Mouse (Mus musculus): Measurements from ENCODE around the gene Acap1.
A peak's percentile ranks its signal among the peaks of the same experiment; 100 is the strongest.
"Not testable (repeated sequence)": the region's sequence is repeated elsewhere in the genome, so short reads cannot be mapped to it uniquely, and the experiment has no call there.

The Acap1 gene

DNA sequence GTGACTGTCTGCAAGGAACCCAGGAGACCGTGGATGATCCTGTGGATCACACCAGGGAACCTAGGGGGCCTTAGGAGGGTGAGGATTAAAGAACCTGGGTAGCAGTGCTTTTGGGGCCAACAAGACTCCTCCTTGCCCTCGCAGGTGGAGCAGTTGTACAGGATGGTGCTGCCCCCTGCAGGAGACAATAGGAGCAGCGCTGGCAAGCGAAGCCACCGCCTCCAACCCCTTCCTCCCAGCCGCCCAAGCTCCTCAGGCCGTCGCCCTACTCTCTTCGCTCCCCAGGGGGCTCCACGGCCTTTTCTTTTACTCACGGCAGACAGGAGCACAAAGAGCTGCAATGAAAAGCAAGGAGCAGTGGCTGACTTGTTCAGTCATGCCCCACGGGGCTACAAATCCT, 18.5 kb downstream of the Acap1 start:
- DNase-seq (ENCODE audit: low spot score) = peak; percentile 93

GRCm38 (mm10) chr11:69876186-69876585, 19.2 kb downstream of the Acap1 start:
- DNase-seq (ENCODE audit: low spot score) = no peak

DNA sequence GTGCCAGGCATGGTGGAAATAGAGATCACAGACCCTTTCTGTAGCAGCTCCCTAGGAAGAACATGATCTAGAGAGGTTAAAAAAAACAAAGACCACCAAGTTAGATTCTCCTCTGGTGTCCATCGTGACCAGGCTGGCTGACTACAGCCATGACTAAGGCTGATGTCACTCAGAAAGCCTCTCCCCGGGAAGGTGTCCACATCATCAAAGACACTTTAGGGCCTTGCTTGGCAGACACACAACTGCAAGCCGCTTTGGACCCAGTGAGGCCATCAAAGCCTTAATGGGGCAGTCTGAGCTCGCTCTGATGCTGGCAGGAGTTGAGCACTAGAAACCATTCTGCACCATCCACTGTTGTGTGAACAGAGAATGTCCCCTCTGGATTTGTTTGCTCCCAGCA, 22.9 kb downstream of the Acap1 start:
- DNase-seq (ENCODE audit: low spot score) = no peak

GRCm38 (mm10) chr11:69871822-69872221, 23.5 kb downstream of the Acap1 start:
- DNase-seq (ENCODE audit: low spot score) = no peak

GRCm38 (mm10) chr11:69870289-69871069, 24.9 kb downstream of the Acap1 start:
- DNase-seq (ENCODE audit: low spot score) = no peak

- DNase-seq (ENCODE audit: low spot score) = no peak
Measured at GRCm38 (mm10) chr11:69867335-69867734, 28.0 kb downstream of the Acap1 start.

DNA sequence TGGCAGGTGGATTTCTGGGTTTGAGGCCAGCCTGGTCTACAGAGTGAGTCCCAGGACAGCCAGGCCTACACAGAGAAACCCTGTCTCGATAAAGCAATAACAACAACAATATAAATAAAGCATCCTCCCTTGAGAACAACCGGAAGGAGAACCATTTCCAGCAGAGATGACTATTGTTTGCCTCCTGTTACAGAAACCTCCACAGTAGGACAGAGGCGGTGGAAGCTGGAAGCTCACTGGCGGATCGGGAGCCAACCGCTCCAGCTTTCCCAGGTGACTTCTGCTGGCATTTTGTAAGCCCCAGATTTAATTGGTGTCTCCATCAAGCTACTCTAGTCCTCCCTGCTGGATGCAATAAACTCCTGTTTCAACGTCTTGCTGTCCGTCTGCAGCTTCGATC, 29.8 kb downstream of the Acap1 start:
- DNase-seq (ENCODE audit: low spot score) = no peak

DNA sequence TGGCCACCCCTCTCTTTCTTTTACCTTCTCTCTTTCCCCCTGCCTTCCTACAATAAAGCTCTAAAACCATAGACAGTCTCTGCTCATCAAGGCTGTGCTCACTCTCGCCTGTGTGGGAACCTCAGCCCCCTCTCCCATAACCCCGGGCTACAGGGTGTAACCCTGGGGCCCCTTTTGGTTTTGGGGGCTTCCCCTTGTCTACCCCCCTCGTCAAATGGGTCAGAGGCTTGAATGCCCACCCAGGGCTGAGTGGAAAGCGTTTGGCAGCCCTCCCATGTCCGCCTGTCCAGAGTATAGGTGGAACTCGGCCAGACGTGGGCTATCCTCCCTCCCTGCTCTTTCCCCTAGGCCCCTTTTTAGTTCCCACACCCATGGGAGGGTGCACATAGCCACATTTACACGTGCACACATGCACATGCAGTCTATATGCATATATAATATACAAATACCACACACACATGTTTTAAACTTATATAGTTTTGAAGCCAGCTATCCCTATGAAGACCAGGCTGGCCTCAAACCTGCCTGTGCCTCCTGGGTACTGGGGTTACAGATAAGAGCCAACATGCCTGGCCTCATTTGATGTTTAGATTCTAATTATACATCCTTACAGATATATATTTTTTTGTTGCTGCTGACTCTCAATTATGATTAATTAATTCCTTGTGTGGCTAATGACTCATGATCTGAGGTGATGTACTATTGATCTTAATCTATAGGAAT, 31.0 kb downstream of the Acap1 start:
- no peak for DNase-seq (ENCODE audit: low spot score)

DNA sequence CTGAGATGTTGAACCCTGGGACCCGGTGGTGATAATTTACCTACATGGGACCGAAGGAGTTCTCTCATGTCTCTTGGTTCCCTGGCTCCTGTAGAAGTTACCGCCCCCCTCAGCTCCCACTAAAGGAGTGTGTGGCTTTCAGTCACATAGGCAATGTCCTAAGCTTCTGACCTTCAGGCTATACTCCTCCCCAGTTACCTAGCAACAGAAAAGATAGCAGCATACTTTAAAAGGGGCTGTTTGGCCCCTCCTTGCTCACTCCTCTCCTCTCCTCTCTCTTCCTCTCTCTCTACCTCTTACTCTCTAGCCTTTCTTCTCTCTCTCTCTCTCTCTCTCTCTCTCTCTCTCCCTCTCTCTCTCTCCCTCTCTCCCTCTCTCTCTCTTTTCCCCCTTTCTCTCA, 31.6 kb downstream of the Acap1 start:
- DNase-seq (ENCODE audit: low spot score) = not testable (repeated sequence)

- no peak for DNase-seq (ENCODE audit: low spot score)
Measured at GRCm38 (mm10) chr11:69858113-69858998, 37.0 kb downstream of the Acap1 start, which contains the start of gene Tnk1. Gene Tnk1, minus strand, starts transcription at chr11:69858730.

DNA sequence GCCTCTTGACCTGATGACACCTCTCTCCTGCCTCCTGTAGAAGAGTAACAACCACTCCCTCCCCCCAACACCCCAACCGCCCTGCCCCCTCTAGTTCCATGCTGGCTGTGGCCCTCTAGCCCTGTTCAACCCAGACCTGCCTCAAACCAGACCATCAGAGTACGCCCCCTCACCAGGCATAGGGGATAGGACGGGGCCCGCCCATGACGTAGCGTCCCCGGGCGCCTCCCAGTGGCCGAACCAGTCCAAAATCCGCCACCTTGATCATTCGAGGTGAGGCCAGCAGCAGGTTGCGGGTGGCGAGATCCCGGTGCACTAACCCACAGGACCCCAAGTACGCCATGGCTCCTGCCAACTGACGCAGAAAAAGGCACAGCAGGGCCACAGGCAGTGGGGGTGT, 40.0 kb downstream of the Acap1 start:
- peak; percentile 70 for DNase-seq (ENCODE audit: low spot score)

DNA sequence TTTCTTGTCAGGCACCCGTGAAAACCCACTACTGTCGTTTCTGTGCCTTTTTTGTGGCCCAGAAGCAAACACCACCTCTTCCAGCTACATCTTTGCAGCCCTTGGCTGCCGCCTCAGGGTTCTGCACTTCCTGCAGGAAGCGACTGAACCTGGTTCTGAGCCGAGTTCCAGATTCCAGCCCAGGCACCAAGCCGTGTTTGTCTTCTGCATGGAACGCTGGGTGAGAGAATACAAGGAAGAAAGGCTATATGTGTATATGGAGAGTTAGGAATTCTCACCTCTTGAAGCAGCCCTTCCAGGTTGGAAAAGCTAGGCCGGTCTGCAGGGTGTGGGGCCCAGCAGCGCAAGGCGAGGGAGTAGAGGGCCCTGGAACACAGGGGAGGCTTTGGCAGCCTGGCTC, 40.7 kb downstream of the Acap1 start:
- DNase-seq (ENCODE audit: low spot score) = no peak

GRCm38 (mm10) chr11:69853994-69854393, 41.3 kb downstream of the Acap1 start:
- no peak for DNase-seq (ENCODE audit: low spot score)

DNA sequence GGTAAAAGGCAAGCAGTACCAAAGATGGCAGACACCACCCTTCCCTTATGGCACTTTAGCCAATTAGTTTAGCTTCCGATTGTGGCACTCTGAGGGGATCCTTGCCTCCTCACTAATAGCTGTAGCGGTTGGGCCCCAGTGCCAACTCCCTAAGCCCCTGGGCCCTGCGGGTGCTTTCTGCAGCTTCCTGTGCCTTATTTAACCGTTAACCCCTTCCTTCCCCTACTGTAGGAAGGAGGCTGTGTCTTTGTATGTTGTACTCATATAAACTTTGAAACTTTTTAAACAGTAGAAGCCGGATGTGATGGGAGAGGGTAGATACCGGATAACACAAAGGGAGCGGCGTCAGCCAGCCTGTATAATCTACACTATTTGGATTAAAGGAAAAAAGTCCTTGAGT, 44.6 kb downstream of the Acap1 start:
- DNase-seq (ENCODE audit: low spot score) = no peak

- no peak for DNase-seq (ENCODE audit: low spot score)
Measured at GRCm38 (mm10) chr11:69849884-69850283, 45.5 kb downstream of the Acap1 start.

GRCm38 (mm10) chr11:69849128-69849527, 46.2 kb downstream of the Acap1 start:
- DNase-seq (ENCODE audit: low spot score) = no peak

DNA sequence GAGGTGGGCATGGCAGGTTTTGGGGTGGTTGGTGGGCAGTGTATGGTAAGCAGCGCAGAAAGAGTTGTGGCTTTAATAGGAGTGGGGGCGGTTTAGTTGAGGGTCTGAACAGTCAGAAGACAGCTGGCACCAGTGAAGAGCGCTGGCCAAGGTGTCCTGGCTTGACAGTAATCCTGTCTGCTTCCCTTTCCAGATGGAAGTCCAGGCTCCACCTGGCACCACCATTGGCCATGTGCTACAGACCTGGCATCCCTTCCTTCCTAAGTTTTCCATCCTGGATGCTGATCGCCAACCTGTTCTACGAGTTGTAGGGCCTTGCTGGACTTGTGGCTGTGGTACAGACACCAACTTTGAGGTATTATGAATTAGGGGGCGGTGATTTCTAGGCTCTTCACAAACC, 47.3 kb downstream of the Acap1 start:
- no peak for DNase-seq (ENCODE audit: low spot score)

DNA sequence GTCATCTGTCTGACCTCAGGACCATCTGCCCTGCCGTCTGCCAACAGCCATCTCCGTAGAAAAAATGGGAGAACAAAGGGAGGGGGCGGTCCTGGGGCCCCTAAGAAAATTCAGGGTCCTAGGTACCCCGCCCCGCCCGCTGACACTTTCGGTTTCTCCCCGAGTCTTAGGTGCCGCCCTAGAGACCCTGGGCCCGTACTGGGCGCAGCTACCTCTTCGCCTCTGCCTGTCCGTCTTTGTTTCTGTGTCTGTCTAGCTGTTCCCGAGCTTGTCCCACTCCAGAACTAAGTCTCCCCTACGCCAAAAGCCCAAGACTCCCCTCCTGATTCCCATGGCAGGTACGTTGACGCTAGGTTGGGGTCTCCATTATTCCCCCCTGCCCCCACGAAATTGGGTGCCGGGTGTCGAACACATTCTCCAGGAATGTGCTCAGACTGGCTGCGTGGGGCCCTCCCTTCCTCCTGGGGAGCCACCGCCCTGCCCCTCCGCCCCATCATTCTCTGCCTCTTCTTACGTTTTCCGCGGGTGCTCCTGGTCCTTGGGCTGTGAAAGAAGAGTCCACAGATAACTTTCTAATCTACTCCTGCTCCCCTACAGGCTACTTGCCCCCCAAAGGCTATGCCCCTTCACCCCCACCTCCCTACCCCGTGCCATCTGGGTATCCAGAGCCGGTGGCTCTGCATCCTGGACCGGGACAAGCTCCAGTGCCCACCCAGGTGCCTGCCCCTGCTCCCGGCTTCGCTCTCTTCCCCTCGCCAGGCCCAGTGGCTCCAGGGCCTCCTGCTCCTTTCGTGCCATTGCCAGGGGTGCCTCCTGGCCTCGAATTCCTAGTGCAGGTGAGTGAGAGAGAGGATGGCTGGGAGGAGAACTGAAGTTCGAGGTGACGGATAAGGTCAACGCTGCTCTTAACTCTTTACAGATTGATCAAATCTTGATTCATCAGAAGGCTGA, 48.3 kb downstream of the Acap1 start:
- DNase-seq (ENCODE audit: low spot score) = no peak

GRCm38 (mm10) chr11:69846198-69846680, 49.1 kb downstream of the Acap1 start, which contains the start of gene Plscr3:
Gene Plscr3, plus strand, starts transcription at chr11:69846376.
- peak; percentile 97 for DNase-seq (ENCODE audit: low spot score)

- DNase-seq (ENCODE audit: low spot score) = no peak
Measured at GRCm38 (mm10) chr11:69838714-69839104, 56.6 kb downstream of the Acap1 start.

Measured in testis, postnatal 10 days (tissue).